Mouse (Mus musculus): ENCODE results near the gene Macrod1. TPM values are rescaled to one million over a fixed set of nuclear protein-coding genes. Genes with fewer than 3 reads are reported as not detected.

Gene Macrod1
- polyA plus RNA-seq, 1 experiment: 18.3 TPM

- no peak overlapping the region for H3K27ac ChIP-seq (ENCODE audit: insufficient read depth, low read depth, low read length)
- H3K4me1 ChIP-seq (ENCODE audit: control insufficient read depth, insufficient read depth, low read length): peaks cover 2% of the 10 kb centered on the region; the same call in 1 of the 2 replicates
- H3K4me3 ChIP-seq (ENCODE audit: insufficient read depth, low read length): no peak overlapping the region
- no peak for TF ChIP-seq CTCF (IDR thresholded peaks at IDR 0.05; ENCODE audit: low read depth, low read length)
- TF ChIP-seq POLR2A (IDR thresholded peaks at IDR 0.05; ENCODE audit: borderline replicate concordance, low read depth, low read length): no peak
Observed at GRCm38 (mm10) chr19:7078271-7078670, 21.7 kb downstream of the Macrod1 start.

- Histone ChIP-seq H3K4me3 (ENCODE audit: insufficient read depth, low read length) (no peak overlapping the region), H3K27ac (ENCODE audit: insufficient read depth, low read depth, low read length) (no peak overlapping the region), H3K4me1 (ENCODE audit: control insufficient read depth, insufficient read depth, low read length) (no peaks in the 10 kb centered on the region)
- TF ChIP-seq CTCF (IDR thresholded peaks at IDR 0.05; ENCODE audit: low read depth, low read length): no peak
- no peak for TF ChIP-seq POLR2A (IDR thresholded peaks at IDR 0.05; ENCODE audit: borderline replicate concordance, low read depth, low read length)
Observed at GRCm38 (mm10) chr19:7081516-7082266, 25.1 kb downstream of the Macrod1 start.

DNA sequence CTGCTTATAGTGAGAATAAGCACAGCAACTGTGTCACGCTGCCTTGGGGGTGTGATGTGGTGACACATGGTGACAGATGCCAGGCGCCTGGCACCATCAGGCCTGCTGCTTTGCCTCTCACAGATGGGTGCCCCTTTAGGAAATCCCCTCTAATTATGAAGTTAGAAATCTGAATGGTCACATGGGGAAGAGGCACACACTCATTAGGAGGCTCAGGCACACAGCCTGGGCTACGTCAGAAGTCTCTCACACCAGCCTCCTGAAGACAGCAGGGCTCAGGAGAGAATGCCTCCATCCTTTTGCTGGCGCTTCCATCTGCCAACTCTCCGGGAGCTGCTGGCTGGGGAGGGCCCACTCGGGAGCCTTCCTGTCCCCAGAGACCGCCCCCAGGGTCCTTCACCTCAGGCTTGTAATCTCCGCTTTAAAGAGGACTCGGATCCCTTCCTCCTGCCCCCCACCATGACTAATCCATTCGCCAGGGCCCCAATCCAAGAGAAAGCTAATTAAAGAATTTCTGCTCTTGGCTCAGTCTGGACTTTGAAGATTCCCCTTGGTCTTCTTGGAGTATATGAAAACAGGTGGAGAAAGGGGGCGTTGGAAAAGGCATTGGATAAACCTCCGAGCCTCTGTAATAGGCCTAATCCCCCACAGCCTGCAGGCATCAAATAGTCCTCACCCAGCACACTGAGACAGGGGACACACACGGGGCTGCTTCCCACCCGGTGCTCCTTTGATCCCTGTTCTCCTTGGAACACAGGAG is 26.6 kb downstream of the Macrod1 start:
- no peak for TF ChIP-seq CTCF (IDR thresholded peaks at IDR 0.05; ENCODE audit: low read depth, low read length)
- no peak for TF ChIP-seq POLR2A (IDR thresholded peaks at IDR 0.05; ENCODE audit: borderline replicate concordance, low read depth, low read length)
- Histone ChIP-seq H3K4me3 (ENCODE audit: insufficient read depth, low read length) (no peak overlapping the region), H3K4me1 (ENCODE audit: control insufficient read depth, insufficient read depth, low read length) (no peaks in the 10 kb centered on the region), H3K27ac (ENCODE audit: insufficient read depth, low read depth, low read length) (no peak overlapping the region)

DNA sequence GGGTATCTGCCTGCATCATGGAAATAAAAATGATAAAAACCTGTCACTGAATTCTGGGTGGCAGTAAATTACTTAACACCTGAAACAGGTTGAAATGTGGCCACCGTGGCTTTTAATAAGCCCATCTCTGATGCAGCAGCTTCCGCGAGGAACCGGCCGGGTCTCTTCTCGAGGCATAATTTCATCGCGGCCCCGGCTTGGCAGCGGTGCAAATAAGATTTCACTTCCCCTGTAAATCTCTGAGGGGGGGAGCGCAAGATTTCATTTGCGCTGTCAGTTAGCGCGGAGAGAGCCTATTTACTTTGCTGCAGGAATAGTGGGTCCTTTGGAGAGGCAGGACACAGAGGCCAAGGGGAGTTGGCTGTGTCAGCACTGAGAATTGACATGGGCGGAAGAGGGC is 28.1 kb downstream of the Macrod1 start:
- no peak for TF ChIP-seq CTCF (IDR thresholded peaks at IDR 0.05; ENCODE audit: low read depth, low read length)
- TF ChIP-seq POLR2A (IDR thresholded peaks at IDR 0.05; ENCODE audit: borderline replicate concordance, low read depth, low read length): no peak
- Histone ChIP-seq H3K4me1 (ENCODE audit: control insufficient read depth, insufficient read depth, low read length) (no peaks in the 10 kb centered on the region), H3K4me3 (ENCODE audit: insufficient read depth, low read length) (no peak overlapping the region), H3K27ac (ENCODE audit: insufficient read depth, low read depth, low read length) (no peak overlapping the region)

- Histone ChIP-seq H3K27ac (ENCODE audit: insufficient read depth, low read depth, low read length) (no peak overlapping the region), H3K4me3 (ENCODE audit: insufficient read depth, low read length) (no peak overlapping the region)
Observed at GRCm38 (mm10) chr19:7088558-7088957, 31.9 kb downstream of the Macrod1 start.

DNA sequence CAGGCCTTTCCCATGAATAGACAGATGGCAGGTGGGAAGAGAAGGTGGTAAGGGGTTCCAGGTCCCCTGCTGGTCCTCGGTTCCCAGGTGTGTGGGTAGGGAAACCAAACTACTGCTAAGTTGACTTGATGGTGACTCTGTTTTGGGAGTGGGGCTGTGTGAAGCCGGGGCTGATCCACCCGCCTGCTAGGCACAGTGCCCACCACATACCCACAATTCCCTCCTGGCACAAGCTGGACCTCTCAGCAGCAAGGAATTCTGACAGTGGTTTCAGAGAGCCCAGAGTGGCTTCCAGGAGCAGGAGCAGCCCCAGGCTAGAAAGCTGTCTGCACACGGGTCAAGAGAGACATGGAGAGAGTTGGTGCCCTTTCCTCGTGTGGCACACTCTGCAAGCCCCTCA is 32.4 kb downstream of the Macrod1 start:
- TF ChIP-seq CTCF (IDR thresholded peaks at IDR 0.05; ENCODE audit: low read depth, low read length): no peak
- TF ChIP-seq POLR2A (IDR thresholded peaks at IDR 0.05; ENCODE audit: borderline replicate concordance, low read depth, low read length): no peak
- Histone ChIP-seq H3K27ac (ENCODE audit: insufficient read depth, low read depth, low read length) (no peak overlapping the region), H3K4me1 (ENCODE audit: control insufficient read depth, insufficient read depth, low read length) (no peaks in the 10 kb centered on the region)

More at GRCm38 (mm10) chr19:7088558-7088957, 31.9 kb downstream of the Macrod1 start:
- no peaks in the 10 kb centered on the region for H3K4me1 ChIP-seq (ENCODE audit: control insufficient read depth, insufficient read depth, low read length)
- no peak for TF ChIP-seq POLR2A (IDR thresholded peaks at IDR 0.05; ENCODE audit: borderline replicate concordance, low read depth, low read length)
- no peak for TF ChIP-seq CTCF (IDR thresholded peaks at IDR 0.05; ENCODE audit: low read depth, low read length)

GRCm38 (mm10) chr19:7089842-7090251 is 33.2 kb downstream of the Macrod1 start:
- no peaks in the 10 kb centered on the region for H3K4me1 ChIP-seq (ENCODE audit: control insufficient read depth, insufficient read depth, low read length)
- no peak for TF ChIP-seq CTCF (IDR thresholded peaks at IDR 0.05; ENCODE audit: low read depth, low read length)
- no peak for TF ChIP-seq POLR2A (IDR thresholded peaks at IDR 0.05; ENCODE audit: borderline replicate concordance, low read depth, low read length)
- H3K27ac ChIP-seq (ENCODE audit: insufficient read depth, low read depth, low read length): no peak overlapping the region
- H3K4me3 ChIP-seq (ENCODE audit: insufficient read depth, low read length): no peak overlapping the region

More for the DNA sequence above, 32.4 kb downstream of the Macrod1 start:
- H3K4me3 ChIP-seq (ENCODE audit: insufficient read depth, low read length): no peak overlapping the region

GRCm38 (mm10) chr19:7090369-7091064 is 33.9 kb downstream of the Macrod1 start:
- H3K27ac ChIP-seq (ENCODE audit: insufficient read depth, low read depth, low read length): no peak overlapping the region
- TF ChIP-seq POLR2A (IDR thresholded peaks at IDR 0.05; ENCODE audit: borderline replicate concordance, low read depth, low read length) (no peak), CTCF (IDR thresholded peaks at IDR 0.05; ENCODE audit: low read depth, low read length) (no peak)
- no peaks in the 10 kb centered on the region for H3K4me1 ChIP-seq (ENCODE audit: control insufficient read depth, insufficient read depth, low read length)
- H3K4me3 ChIP-seq (ENCODE audit: insufficient read depth, low read length): no peak overlapping the region

- no peaks in the 10 kb centered on the region for H3K4me1 ChIP-seq (ENCODE audit: control insufficient read depth, insufficient read depth, low read length)
- no peak overlapping the region for H3K4me3 ChIP-seq (ENCODE audit: insufficient read depth, low read length)
- TF ChIP-seq POLR2A (IDR thresholded peaks at IDR 0.05; ENCODE audit: borderline replicate concordance, low read depth, low read length): no peak
- TF ChIP-seq CTCF (IDR thresholded peaks at IDR 0.05; ENCODE audit: low read depth, low read length): no peak
- H3K27ac ChIP-seq (ENCODE audit: insufficient read depth, low read depth, low read length): no peak overlapping the region
Observed at GRCm38 (mm10) chr19:7091448-7092050, 34.9 kb downstream of the Macrod1 start.

Data from bone marrow macrophage, adult 2 months (primary cell).